Mouse (Mus musculus): ENCODE measurements around the gene Rftn1.

GRCm38 (mm10) chr17:50185083-50185482 is 5.4 kb downstream of the Rftn1 start:
- no peak for TF ChIP-seq CHD2 (IDR thresholded peaks at IDR 0.05; ENCODE audit: low read length)
- TF ChIP-seq EP300 (IDR thresholded peaks at IDR 0.05; ENCODE audit: low read length) = no peak
- TF ChIP-seq ZNF384 (IDR thresholded peaks at IDR 0.05; ENCODE audit: low read depth, low read length) = no peak
- TF ChIP-seq MXI1 (IDR thresholded peaks at IDR 0.05; ENCODE audit: low read depth, low read length) = peak; percentile 69; the same call in 1 of the 2 replicates
- peak; percentile 81 for TF ChIP-seq BHLHE40 (IDR thresholded peaks at IDR 0.05; ENCODE audit: low read depth, low read length)
- no peak for TF ChIP-seq CTCF (conservative IDR thresholded peaks at IDR 0.05 in 1 of 2, IDR thresholded peaks at IDR 0.05 in 1 of 2; ENCODE audit: low read depth in 2 of 2, low read length in 2 of 2)
- TF ChIP-seq POLR2A (IDR thresholded peaks at IDR 0.05; ENCODE audit: low read depth, low read length) = no peak; the same call in 1 of the 2 replicates
- TF ChIP-seq POLR2AphosphoS2 (IDR thresholded peaks at IDR 0.05; ENCODE audit: low read depth, low read length) = no peak
- TF ChIP-seq UBTF (IDR thresholded peaks at IDR 0.05; ENCODE audit: low read depth, low read length) = no peak
- TF ChIP-seq ZC3H11A (IDR thresholded peaks at IDR 0.05; ENCODE audit: low read depth, low read length) = no peak
- no peak for TF ChIP-seq CHD1 (IDR thresholded peaks at IDR 0.05; ENCODE audit: low read depth, low read length)
